Mouse (Mus musculus) MEL (cell line): ENCODE measurements around the gene Foxd3. TPM values are rescaled to one million over a fixed set of nuclear protein-coding genes. Genes with fewer than 3 reads are reported as not detected.

Experiments used
- DNase-seq: peaks from one replicate; pipeline ENCODE4 v3.0.0; 2011; ENCODE audit warnings: low read depth, low spot score
- H3K27ac ChIP-seq: 2 replicates; pipeline ENCODE4 v1.5.1; 2012; ENCODE audit warnings: low read depth, mild to moderate bottlenecking, control low read depth, low read length, moderate library complexity; ENCODE audit not compliant: control insufficient read depth
- H3K27me3 ChIP-seq, 2 experiments: fragments of 150-350 bp in 1 of 2; sonication (generic) in 1 of 2; 2 replicates each; pipeline ENCODE4 v1.6.1; 2012; ENCODE audit warnings: low read length in 2 of 2, mild to moderate bottlenecking in 2 of 2, improper control_type of control experiment in 1 of 2, moderate library complexity in 1 of 2; ENCODE audit not compliant: insufficient read depth in 2 of 2, control insufficient read depth in 1 of 2
- H3K36me3 ChIP-seq, 2 experiments: 2 replicates each; pipeline ENCODE4 v1.6.1; 2012 to 2014; ENCODE audit warnings: low read length in 2 of 2, improper control_type of control experiment in 1 of 2, inconsistent platforms in 1 of 2, mild to moderate bottlenecking in 1 of 2; ENCODE audit not compliant: insufficient read depth in 2 of 2, control insufficient read depth in 1 of 2
- H3K4me1 ChIP-seq, 2 experiments: fragments of 150-350 bp in 1 of 2; sonication (generic) in 1 of 2; 2 replicates each; pipeline ENCODE4 v1.6.1; 2012; ENCODE audit warnings: low read length in 2 of 2, improper control_type of control experiment in 1 of 2, mild to moderate bottlenecking in 1 of 2; ENCODE audit not compliant: insufficient read depth in 2 of 2, control insufficient read depth in 1 of 2
- H3K4me3 ChIP-seq, 2 experiments: fragments of 150-350 bp in 1 of 2; sonication (generic) in 1 of 2; 2 replicates each; pipeline ENCODE4 v1.5.1; 2012; ENCODE audit warnings: low read depth in 2 of 2, low read length in 2 of 2, mild to moderate bottlenecking in 2 of 2, moderate library complexity in 2 of 2, control low read depth in 1 of 2, improper control_type of control experiment in 1 of 2; ENCODE audit not compliant: control insufficient read depth in 1 of 2, insufficient read depth in 1 of 2
- H3K79me2 ChIP-seq: 2 replicates; pipeline ENCODE4 v1.6.1; 2012; ENCODE audit warnings: mild to moderate bottlenecking, low read length, moderate library complexity; ENCODE audit not compliant: control insufficient read depth, poor library complexity, insufficient read depth
- H3K9ac ChIP-seq: 2 replicates; pipeline ENCODE4 v1.6.1; 2012; ENCODE audit warnings: low read depth, mild to moderate bottlenecking, control low read depth, low read length, moderate library complexity; ENCODE audit not compliant: control insufficient read depth, poor library complexity, severe bottlenecking
- H3K9me3 ChIP-seq: fragments of 150-350 bp; sonication (generic); replicated peaks from 2 replicates; pipeline ENCODE4 v1.6.1; 2012; ENCODE audit warnings: mild to moderate bottlenecking, low read length, improper control_type of control experiment, moderate library complexity; ENCODE audit not compliant: insufficient read depth
- BHLHE40 ChIP-seq: IDR thresholded peaks from 2 replicates; pipeline ENCODE4 v1.6.1; 2012; ENCODE audit warnings: low read depth, mild to moderate bottlenecking, inconsistent platforms, low read length, improper control_type of control experiment, borderline replicate concordance
- CHD1 ChIP-seq: IDR thresholded peaks from 2 replicates; pipeline ENCODE4 v1.6.1; 2012; ENCODE audit warnings: low read depth, mild to moderate bottlenecking, inconsistent platforms, low read length, improper control_type of control experiment
- CTCF ChIP-seq, 3 experiments: IDR thresholded peaks in 2 of 3; conservative IDR thresholded peaks in 1 of 3; 2 replicates each; pipeline ENCODE4 v1.5.1; 2011 to 2012; ENCODE audit warnings: low read length in 3 of 3, low read depth in 2 of 3, mild to moderate bottlenecking in 2 of 3, improper control_type of control experiment in 1 of 3, inconsistent platforms in 1 of 3, mixed read lengths in 1 of 3, moderate library complexity in 1 of 3; ENCODE audit not compliant: control insufficient read depth in 1 of 3, insufficient read depth in 1 of 3, poor library complexity in 1 of 3, severe bottlenecking in 1 of 3
- E2F4 ChIP-seq: IDR thresholded peaks from 2 replicates; pipeline ENCODE4 v1.6.1; 2011; ENCODE audit warnings: low read depth, low read length, improper control_type of control experiment, borderline replicate concordance
- ELF1 ChIP-seq: IDR thresholded peaks from 2 replicates; pipeline ENCODE4 v1.6.1; 2014; ENCODE audit warnings: low read depth, mild to moderate bottlenecking, inconsistent platforms, low read length, improper control_type of control experiment, moderate library complexity
- ETS1 ChIP-seq: IDR thresholded peaks from 2 replicates; pipeline ENCODE4 v1.6.1; 2012; ENCODE audit warnings: low read depth, mild to moderate bottlenecking, inconsistent platforms, low read length, improper control_type of control experiment, moderate library complexity
- GATA1 ChIP-seq: IDR thresholded peaks from 2 replicates; pipeline ENCODE4 v1.6.1; 2011; ENCODE audit warnings: low read depth, low read length, improper control_type of control experiment
- MEF2A ChIP-seq: IDR thresholded peaks from 2 replicates; pipeline ENCODE4 v1.6.1; 2014; ENCODE audit warnings: low read depth, mild to moderate bottlenecking, inconsistent platforms, low read length, improper control_type of control experiment; ENCODE audit not compliant: poor library complexity, insufficient replicate concordance, severe bottlenecking; ENCODE audit errors: extremely low read depth
- MYB ChIP-seq: IDR thresholded peaks from 2 replicates; pipeline ENCODE4 v1.6.1; 2011; ENCODE audit warnings: mild to moderate bottlenecking, low read depth, low read length, improper control_type of control experiment
- MYC ChIP-seq: IDR thresholded peaks from 2 replicates; pipeline ENCODE4 v1.6.1; 2011; ENCODE audit warnings: low read depth, mild to moderate bottlenecking, low read length, improper control_type of control experiment, moderate library complexity
- NELFE ChIP-seq: IDR thresholded peaks from 2 replicates; pipeline ENCODE4 v1.6.1; 2011; ENCODE audit warnings: low read depth, low read length, improper control_type of control experiment
- NRF1 ChIP-seq: IDR thresholded peaks from 2 replicates; pipeline ENCODE4 v1.6.1; 2014; ENCODE audit warnings: low read depth, mild to moderate bottlenecking, inconsistent platforms, low read length, improper control_type of control experiment, moderate library complexity; ENCODE audit not compliant: poor library complexity, insufficient read depth, severe bottlenecking
- POLR2A ChIP-seq, 2 experiments: IDR thresholded peaks; 2 replicates each; pipeline ENCODE4 v1.6.1; 2011 to 2012; ENCODE audit warnings: low read length in 2 of 2, mild to moderate bottlenecking in 2 of 2, control low read depth in 1 of 2, improper control_type of control experiment in 1 of 2, low read depth in 1 of 2, moderate library complexity in 1 of 2; ENCODE audit not compliant: control insufficient read depth in 1 of 2, insufficient read depth in 1 of 2, poor library complexity in 1 of 2
- POLR2AphosphoS2 ChIP-seq: IDR thresholded peaks from 2 replicates; pipeline ENCODE4 v1.6.1; 2011; ENCODE audit warnings: low read length, improper control_type of control experiment
- RAD21 ChIP-seq: IDR thresholded peaks from 2 replicates; pipeline ENCODE4 v1.6.1; 2011; ENCODE audit warnings: mild to moderate bottlenecking, low read depth, low read length, improper control_type of control experiment
- RCOR1 ChIP-seq: IDR thresholded peaks from 2 replicates; pipeline ENCODE4 v1.6.1; 2012; ENCODE audit warnings: low read depth, mild to moderate bottlenecking, inconsistent platforms, low read length, improper control_type of control experiment
- SMC3 ChIP-seq: IDR thresholded peaks from 2 replicates; pipeline ENCODE4 v1.6.1; 2011; ENCODE audit warnings: low read depth, low read length, improper control_type of control experiment
- TCF12 ChIP-seq: IDR thresholded peaks from 2 replicates; pipeline ENCODE4 v1.6.1; 2014; ENCODE audit warnings: low read depth, mild to moderate bottlenecking, inconsistent platforms, low read length, improper control_type of control experiment, moderate library complexity
- USF1 ChIP-seq: IDR thresholded peaks from 2 replicates; pipeline ENCODE4 v1.6.1; 2014; ENCODE audit warnings: low read depth, mild to moderate bottlenecking, inconsistent platforms, low read length, improper control_type of control experiment, moderate library complexity
- USF2 ChIP-seq, 2 experiments: IDR thresholded peaks; 2 replicates each; pipeline ENCODE4 v1.6.1; 2011 to 2012; ENCODE audit warnings: improper control_type of control experiment in 2 of 2, low read length in 2 of 2, borderline replicate concordance in 1 of 2, inconsistent platforms in 1 of 2, low read depth in 1 of 2, mild to moderate bottlenecking in 1 of 2; ENCODE audit not compliant: insufficient read depth in 1 of 2
- ZC3H11A ChIP-seq: IDR thresholded peaks from 2 replicates; pipeline ENCODE4 v1.6.1; 2012; ENCODE audit warnings: low read depth, mild to moderate bottlenecking, inconsistent platforms, low read length, improper control_type of control experiment
- ZKSCAN1 ChIP-seq: IDR thresholded peaks from 2 replicates; pipeline ENCODE4 v1.6.1; 2012; ENCODE audit warnings: low read depth, mild to moderate bottlenecking, inconsistent platforms, low read length, improper control_type of control experiment, moderate library complexity
- polyA plus RNA-seq, 2 experiments: library from polyadenylated mRNA; stranded (reverse) in 1 of 2; unstranded in 1 of 2; fragments of >175 nt in 1 of 2; fragments of >200 nt in 1 of 2; gene quantifications; 2 replicates each; pipeline versions ENCODE4 v1.2.1 to v1.2.4; 2012; ENCODE audit warnings: low replicate concordance in 2 of 2, low read depth in 1 of 2; ENCODE audit not compliant: insufficient read length in 2 of 2, insufficient read depth in 1 of 2, missing spikeins in 1 of 2
- total RNA-seq: library from RNA; depleted of rRNA; stranded (reverse); fragments of 300-350 nt; gene quantifications from 2 replicates; pipeline ENCODE4 v1.2.3, GENCODE M21; 2012

Gene Foxd3
- total and polyA plus RNA-seq, 3 experiments: not detected

DNA sequence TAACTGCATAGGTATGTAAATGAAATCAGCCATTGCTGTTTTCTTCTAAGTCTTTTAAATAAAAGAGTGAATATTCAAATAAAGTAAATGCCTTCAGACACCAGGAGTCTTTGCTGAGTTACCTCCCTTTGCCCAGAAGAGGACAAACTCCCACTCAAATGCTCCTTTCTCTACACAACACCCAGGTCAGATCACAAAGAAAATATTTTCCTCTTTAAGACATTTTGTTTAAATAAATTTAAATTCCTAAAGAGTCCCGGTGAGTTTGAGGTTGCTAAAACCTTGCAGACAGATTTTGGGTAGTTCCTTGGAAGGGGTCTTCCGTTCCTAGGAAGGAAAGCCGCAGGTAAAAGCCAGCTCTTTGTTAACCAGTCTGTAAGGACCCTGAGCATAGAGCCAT lies 14.2 kb upstream of the Foxd3 start:
- Histone ChIP-seq H3K4me3 (no peak overlapping the region), H3K9me3 (no peaks in the 10 kb centered on the region), H3K79me2 (no peaks in the 10 kb centered on the region), H3K9ac (no peak overlapping the region), H3K27me3 (peaks cover 0 to 1% of the 10 kb centered on the region in 2 experiments; a peak in 1 of 4 replicates), H3K27ac (no peak overlapping the region), H3K4me1 (no peaks in the 10 kb centered on the region), H3K36me3 (no peaks in the 10 kb centered on the region)
- no peak for DNase-seq
- TF ChIP-seq USF1: no peak
- no peak for TF ChIP-seq MEF2A
- TF ChIP-seq RAD21: no peak
- TF ChIP-seq ELF1: no peak
- no peak for TF ChIP-seq POLR2AphosphoS2

DNA sequence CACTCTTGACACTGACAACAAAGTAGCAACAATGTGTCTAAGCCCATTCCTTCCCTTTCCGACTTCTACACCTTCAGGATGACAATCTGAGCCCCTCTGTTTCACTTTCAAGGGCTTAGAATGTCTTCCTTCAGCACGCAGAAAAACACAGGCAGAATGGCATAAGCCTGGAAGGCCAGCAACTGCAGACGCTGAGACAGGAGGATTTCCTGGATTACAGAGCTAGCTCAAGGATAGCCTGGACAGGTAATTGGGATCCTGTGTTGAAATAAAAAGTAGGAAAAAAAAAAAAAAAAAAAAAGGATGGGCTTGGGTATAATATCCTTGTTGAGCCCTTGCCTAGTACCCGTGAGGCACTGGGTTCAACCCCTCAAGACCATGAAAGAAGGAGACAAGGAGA lies 10.5 kb upstream of the Foxd3 start:
- no peak for DNase-seq
- H3K79me2 ChIP-seq: no peaks in the 10 kb centered on the region
- H3K27me3 ChIP-seq: peaks cover 0 to 1% of the 10 kb centered on the region in 2 experiments; a peak in 1 of 4 replicates
- TF ChIP-seq SMC3 (no peak), POLR2A (IDR thresholded peaks at IDR 0.05; ENCODE audit: control insufficient read depth in 1 of 2, insufficient read depth in 1 of 2, low read depth in 1 of 2, low read length in 2 of 2, poor library complexity in 1 of 2) (no peak), USF2 (IDR thresholded peaks at IDR 0.05; ENCODE audit: borderline replicate concordance in 1 of 2, insufficient read depth in 1 of 2, low read depth in 1 of 2, low read length in 2 of 2) (no peak), NRF1 (no peak), CTCF (IDR thresholded peaks at IDR 0.05 in 2 of 3, conservative IDR thresholded peaks at IDR 0.05 in 1 of 3; ENCODE audit: control insufficient read depth in 1 of 3, insufficient read depth in 1 of 3, low read depth in 2 of 3, low read length in 3 of 3, poor library complexity in 1 of 3, severe bottlenecking in 1 of 3) (no peak), ZKSCAN1 (no peak), RCOR1 (no peak), ETS1 (no peak), MEF2A (no peak), ZC3H11A (no peak), NELFE (no peak), E2F4 (no peak), CHD1 (no peak), ELF1 (no peak), TCF12 (no peak), MYC (no peak), MYB (no peak), BHLHE40 (no peak), GATA1 (no peak)
- TF ChIP-seq, all 39 proteins: peak for 0
- Histone ChIP-seq H3K9me3 (no peaks in the 10 kb centered on the region), H3K36me3 (no peaks in the 10 kb centered on the region), H3K4me3 (no peak overlapping the region), H3K4me1 (no peaks in the 10 kb centered on the region), H3K27ac (no peak overlapping the region), H3K9ac (no peak overlapping the region)
